Mouse (Mus musculus) spleen, adult 12 weeks (tissue): ENCODE measurements around the gene Gabarapl1.
A peak's percentile ranks its signal among the peaks of the same experiment; 100 is the strongest.
"Not testable (repeated sequence)": the region's sequence is repeated elsewhere in the genome, so short reads cannot be mapped to it uniquely, and the experiment has no call there.

Experiments used
- DNase-seq: peaks from one replicate; pipeline ENCODE4 v3.0.0; 2022; ENCODE audit warnings: low spot score

Gabarapl1 gene

DNA sequence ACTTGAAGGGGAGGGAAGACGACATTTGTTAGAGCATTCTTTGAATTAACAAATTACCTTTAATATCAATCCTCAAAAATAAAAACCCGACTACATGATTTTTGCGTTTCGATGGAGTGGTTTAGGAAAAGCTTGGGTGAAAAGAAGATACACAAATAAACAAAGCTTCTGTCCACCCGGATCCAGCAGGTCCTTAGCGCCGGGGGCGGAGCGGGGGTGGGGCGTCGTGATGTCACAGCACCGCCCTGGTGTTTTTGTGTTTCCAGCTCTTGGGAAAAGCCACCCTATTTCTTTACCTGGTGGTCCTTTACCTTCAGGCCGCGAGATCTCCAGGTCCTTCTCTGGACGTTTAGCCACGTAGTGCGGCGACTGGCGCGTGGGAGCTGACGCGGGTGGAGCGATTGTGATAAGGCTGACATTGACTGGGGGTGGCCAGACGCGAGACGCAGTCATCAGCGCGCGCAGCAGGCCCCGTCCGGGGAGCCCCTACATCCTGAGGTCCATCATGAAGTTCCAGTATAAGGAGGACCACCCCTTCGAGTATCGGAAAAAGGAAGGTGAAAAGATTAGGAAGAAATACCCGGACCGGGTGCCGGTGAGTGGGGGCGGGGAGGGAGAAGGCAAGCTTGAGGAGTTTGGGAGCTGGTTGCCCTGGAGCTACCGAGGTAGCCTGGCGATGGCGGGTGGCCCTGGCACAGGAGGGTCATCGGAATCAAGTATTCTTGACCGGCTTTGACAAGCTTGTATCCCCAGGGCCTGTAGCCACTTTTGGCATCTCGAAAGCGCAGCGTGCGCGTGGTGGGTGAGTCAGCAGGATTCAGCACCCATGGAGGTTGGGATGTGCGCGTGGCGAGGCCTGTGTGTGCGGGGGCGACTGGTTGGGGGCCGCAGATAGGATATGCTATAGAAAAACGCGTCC, at the start of gene Gabarapl1:
Gabarapl1 (plus strand) TSS at position 219 of the 919 bp plus-strand sequence.
- peak; percentile 72 for DNase-seq

DNA sequence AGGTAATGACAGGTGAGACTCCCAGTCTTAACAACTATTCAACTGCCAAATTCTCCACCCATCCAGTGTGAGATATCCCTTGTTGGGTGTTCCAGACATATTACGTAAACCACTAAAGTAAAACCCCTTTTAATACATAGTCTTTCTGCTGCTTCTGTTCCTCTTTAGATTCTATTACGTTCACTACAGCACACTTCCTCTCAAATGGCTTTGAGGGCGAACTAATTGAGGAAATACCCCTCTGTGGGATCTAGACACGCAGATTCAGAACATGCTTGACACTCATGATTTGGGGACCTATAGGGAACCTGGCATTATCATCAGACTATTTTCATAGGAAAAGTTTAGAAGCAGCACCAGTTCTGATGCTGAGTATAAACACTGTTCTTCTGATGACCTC, 38.0 kb upstream of the Gabarapl1 start:
- no peak for DNase-seq

DNA sequence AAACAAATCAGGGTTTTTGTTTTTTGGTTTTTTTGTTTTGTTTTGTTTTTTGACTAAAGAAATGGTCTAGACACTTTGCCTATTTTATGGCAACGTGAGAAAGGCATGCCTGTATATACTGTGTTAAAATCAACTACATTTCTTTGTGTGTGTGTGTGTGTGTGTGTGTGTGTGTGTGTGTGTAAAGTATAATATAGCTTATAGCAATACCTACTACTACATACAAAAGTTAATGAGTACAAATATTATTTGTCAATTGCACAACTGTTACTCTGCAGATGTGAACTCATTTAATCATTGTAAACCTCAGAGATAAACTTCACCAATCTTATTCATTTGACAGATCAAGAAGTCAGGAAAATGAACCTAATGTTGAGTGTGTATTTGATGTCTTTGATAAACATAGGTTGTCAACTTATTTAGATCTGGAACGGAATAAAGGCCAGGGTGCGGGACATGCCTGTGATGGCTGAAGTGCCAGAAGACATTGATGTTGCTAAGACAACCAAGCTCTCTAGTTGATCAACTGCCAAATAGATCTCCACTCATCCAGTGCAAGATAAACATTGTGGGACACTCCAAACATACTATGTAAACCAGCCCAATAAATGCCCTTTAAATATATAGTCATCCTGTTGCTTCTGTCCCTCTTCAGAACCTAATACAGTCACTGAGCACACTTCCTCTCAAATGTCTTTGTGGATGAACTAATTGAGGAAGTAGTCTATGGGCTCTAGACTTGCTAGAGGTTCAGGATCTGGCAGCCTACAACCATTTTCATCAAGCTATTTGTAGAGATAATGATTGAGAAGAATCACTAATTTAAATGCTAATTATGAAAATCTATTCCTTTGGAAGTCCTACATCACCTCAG, 35.4 kb upstream of the Gabarapl1 start:
- no peak for DNase-seq

DNA sequence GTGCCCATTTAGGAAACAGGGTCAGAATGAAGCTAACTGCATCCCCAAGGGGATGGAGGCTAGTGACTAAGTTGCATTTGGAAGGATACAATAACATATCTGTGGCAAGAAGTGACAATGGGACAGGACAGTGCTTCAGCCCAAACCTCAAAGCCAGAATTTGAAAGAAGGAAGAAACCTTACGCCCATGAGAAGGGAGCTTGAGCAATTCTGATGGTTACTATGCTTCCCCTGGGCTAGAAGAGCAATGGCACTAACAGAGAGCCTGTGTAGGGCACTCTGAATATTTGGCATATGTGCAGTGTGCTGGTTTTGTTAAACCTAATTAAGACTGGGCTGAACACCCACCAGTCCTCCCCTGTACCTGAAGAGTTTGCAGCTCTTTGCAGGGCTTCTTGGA, 33.4 kb upstream of the Gabarapl1 start:
- DNase-seq: not testable (repeated sequence)

DNA sequence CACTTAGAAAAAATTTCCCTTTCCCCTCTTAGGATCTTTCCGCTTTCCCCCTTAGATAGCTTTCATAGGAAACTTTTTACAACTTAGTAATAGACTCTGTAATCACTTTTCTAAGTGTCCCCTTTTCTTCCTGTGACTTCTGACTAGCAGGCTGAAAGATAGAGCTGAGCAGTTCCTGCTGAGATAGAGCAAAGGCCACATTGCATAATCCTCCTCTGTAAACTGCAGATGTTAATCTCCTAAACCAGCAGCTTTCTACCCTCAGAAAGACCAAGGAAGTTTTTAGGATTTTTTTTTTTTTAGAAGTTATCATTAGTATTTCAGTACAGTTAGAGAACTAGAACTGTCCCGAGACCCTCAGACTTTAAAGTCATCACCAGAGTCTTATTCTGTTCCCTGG, 29.5 kb upstream of the Gabarapl1 start:
- DNase-seq: no peak

DNA sequence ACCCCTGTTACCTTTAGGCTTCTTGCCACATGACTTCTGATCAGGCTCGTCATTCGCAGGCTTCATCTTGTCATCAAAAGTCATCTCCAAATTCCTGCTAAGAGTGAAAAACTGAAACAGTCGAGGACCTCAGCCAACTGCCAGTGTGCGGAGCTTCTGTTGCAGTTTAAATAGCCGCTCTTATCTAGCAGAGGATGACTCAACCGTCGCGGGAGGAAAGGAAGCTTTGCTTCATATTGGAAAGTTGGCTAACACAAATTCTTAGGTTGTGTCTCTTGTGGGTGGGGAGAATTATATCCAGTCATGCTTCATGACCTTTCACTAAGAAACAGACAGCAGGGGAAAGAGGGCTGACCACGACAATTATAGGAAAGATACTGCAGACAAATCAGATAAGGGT, 25.9 kb upstream of the Gabarapl1 start, which contains the start of gene Olr1:
Olr1 (minus strand) TSS at position 142 of the 400 bp plus-strand sequence.
- no peak for DNase-seq

DNA sequence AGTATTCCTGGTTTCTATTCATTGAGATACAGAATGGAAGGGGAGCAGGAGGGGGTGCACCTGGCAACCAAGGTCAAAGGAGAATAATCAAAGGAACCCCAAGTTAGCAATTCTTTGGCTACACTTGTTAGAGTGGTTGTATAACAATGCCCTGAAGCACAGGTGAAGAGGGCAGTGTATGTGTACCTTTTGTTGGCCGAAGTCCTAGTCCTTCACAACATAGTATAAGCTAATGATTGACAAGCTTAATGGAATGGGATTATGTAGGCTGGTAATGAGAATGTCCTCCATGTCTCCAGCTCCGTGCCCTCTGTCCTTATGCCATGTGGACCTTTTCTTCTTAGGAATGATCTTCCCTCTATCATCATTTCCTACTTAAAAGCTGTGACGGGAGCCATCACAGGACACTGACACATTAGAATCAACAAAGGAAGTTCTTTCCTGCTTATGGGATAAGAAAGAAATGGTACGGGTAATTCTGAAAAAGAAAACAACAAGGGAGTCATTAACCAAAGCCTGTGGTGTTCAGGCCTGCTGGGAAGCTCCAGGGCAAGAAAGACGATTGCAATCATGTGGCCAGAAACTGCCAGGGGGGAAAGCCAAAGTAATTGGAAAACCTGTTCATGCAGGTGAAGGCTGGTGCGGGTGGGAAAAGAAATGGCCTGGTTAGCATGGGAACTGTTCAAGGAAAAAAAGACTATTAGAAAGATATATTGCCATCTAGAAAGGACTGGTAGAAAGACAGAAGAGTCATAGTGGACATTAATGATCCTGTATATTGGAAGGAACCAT, 22.6 kb upstream of the Gabarapl1 start:
- no peak for DNase-seq

DNA sequence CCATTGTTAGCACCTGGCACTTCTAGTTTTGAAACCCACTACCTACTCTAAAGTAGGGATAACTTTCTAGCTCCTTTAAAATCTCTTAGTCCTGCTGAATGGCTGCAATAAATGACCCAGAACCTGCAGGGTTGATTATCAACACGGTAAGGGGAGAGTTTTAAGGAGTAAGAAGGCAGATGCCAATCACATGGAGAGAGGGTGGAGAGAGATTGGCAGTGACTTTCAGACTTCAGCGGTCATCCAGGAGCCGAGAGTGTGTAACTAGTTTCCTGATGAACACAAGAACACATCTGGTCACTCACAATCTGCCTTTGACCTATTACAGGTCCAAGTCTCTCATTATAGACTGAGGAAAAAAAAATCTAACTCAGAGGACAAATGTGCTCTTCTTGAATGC, 20.6 kb upstream of the Gabarapl1 start, which contains the start of gene Tmem52b:
Tmem52b (plus strand) TSS at position 189 of the 400 bp plus-strand sequence.
- DNase-seq: no peak

DNA sequence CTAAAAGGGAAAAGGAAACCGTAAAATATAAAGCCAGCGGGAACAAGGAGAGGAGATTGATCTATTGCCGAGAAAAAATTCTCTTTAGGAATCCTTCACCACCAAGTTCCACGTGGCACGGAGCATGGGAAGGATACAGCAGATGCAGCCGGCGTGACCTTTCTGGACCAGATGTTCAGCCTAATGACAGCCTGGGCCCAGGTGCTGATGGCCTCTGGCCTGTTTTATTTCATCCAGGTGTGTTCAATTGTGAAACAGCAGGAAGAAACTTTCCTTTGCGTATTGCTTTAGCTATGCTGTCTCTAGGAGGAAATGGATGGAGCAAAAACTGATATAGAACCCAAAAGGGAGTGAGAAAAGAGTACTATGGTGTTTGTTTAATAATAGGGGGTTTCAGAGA, 20.1 kb upstream of the Gabarapl1 start:
- no peak for DNase-seq

DNA sequence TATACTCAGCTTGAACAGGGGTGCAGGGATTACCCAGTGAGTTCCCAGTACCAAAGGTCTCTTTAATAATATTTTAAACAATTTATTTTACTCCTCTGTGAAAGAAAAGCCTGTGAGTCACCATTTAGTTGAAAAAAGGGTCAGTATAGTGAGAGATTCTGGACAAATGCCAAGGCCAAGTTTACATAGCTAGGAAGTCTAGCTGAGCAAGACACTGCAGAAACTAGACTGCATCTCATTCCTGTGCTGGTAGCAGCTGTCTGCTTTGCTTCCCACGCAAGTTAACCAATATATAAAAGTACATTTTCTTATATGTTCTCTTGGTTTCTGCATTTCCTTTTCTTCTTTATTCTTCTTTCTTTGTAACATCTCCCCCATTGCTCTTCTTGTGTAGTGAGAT, 19.6 kb upstream of the Gabarapl1 start:
- no peak for DNase-seq

DNA sequence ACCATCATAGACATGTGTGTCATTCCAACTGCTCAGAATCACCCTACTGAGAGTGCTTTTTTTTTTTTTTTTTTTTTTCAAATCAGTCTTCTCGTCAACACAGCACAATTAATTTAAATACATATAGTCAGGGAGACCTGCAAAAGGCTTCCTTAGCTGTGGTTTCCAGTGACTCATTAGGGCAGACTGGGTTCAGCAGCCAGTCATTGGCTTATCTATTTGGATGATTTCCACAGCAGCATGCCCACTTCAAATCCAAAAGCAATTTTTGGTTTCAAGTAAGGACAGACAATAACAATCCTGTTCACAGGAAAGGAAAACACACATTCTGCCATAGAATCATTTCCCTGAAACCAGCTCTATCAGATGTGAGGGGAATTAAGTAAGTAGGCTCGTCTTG, 18.6 kb upstream of the Gabarapl1 start:
- no peak for DNase-seq

DNA sequence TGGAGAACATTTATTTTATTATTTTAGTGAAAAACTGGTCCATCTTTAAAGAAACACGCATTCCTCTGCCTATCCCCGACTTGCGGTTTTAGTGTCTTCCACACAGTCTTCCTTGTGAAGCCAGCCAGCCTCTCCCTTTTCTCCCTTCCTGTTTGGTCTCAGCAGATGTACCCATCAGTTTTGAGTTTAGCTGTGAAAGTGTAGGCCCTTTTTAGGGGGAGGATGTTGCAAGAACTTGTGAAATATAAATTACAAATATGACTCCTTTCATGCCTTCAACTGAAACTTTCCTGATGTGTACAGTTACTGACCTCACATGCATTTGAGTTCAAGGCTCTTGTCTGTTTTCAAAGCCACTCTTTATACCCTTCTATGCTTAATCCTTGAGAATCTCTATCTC, 17.9 kb upstream of the Gabarapl1 start:
- no peak for DNase-seq

DNA sequence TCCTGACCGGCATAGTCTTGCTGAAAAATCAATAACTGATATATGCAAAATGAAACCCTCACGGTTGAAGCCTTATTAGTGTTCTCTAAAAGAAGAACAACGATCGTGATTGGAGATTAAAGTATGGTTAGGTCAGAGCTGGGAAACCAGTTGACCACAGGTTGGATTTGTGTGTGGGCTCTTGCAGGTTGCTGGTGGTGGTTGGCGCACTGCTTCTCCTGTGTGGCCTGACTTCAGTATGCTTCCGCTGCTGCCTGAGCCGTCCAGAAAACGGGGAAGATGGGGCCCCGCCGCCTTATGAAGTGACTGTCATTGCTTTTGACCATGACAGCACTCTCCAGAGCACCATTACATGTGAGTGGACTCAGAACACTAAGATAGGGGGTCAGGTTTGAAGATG, 16.6 kb upstream of the Gabarapl1 start:
- no peak for DNase-seq

DNA sequence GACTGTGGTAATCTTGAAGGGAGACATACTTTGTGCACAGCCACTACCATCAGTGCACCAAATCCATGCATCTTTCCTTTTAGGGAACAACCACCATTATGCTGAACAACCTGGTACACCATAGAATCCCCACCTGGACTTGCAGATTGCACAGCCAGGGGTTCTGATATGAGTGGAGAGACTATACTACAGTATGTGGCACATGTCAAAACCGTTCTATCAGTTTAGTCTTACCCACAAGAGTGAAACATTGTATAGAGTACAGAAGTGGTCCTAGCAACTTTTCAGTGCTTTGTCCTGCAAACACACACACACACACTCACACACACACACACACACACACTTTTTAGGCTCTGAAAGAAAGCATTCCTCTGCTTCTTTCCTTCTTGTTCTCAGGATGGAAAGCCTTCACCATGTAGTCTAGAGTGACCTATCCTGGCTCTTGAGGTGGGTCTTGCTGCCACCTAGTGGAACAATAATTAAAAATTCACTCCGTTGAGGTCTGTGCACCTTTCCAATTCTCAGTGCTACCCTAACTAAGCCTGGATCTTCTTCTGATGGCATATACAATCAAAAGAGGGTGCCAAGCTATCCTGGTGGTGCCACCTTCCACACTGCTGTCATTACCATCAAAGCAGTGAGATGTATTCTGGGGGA, 15.1 kb upstream of the Gabarapl1 start:
- no peak for DNase-seq

DNA sequence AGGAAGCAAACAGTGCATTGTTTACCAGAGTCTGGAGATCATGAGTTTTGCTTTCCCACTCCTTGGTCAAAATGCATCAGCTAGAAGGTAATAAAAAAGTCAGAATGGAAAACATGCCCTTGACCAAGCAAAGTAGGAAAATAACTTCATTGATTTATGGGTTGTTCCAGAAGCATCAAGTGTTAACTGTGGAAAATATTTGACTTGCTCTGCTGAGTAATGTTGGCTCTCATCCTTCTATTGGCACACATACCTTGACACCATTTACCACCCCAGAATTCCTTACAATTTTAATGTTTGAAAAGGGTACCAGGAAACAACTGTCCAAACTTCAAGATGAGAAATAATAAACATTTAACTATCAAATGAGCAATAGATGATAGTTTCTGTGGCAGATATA, 6.9 kb upstream of the Gabarapl1 start:
- DNase-seq: no peak

DNA sequence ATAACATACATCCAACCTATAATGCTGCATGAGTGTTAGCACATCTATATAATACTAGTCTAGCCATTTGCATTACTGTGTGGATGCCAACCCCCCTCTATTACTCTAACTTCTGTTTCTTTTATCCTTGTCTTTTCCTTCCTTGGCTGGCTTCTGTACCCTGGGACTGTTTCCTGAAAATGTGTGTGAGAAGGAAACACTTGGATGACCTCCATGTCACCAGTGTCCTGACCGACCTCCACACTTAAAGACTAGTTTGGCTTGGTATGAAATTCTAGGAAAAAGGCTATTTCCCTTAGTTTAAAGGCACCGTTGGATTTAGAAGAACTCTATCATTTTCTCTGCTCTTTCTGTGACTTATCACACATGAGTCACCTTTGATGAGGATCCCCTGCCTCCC, 5.5 kb upstream of the Gabarapl1 start:
- no peak for DNase-seq

DNA sequence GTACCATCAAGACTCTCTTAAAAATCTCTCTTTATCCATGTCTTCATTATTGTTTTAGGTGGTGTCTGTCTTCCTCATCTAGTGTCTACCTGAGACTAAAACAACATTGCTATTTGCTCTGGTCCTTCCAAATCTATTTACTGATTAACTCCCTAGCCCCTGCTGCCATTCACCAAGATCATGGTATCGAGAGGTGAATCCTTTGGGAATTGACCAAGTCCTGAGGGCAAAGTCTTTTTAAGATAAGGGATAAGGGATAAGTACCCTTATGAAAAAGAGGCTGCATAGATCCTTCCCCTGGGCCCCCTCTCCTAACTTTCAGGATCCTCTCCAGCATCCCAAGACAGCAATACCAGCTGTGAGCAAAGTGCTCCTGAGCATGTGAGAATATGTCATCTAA, 3.4 kb upstream of the Gabarapl1 start:
- no peak for DNase-seq

DNA sequence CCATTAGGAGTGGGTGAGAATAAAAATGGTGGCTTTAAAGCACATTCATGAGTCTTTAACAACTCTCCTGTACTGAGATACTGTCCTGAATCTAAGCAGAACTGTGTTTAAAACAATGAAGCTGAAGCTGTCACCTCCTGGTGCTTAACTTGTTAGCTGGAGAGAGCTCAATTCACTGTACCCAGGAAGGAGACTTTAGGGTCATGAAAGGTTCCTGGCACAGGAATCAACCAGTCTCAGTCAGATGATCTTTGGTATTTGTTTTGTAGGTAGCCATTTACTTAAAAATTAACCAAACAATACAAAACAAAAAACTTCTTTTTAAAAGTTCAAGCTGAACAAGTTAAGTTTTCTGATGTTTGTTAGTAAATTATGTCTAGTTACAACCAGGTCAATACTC, 2.7 kb upstream of the Gabarapl1 start:
- DNase-seq: no peak

DNA sequence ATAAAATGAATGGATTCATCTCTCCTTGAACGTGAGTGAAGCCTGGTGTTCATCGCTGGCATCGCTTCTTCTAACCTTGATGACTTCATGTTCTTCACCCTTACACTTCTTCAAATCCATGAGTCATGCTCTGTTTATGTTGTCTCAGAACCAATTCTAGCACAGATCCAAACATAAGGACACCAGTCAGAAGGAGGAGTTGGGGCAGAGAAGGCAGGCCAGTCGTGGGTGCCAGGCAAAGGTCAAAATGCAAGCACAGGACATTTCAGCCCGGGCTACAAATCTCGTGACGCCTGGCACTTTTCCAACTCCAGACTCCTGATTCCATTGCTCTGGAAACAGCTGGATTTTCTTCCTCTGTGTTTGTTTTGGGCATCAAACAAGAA, 411 bp upstream of the Gabarapl1 start:
- peak; percentile 15 for DNase-seq

DNA sequence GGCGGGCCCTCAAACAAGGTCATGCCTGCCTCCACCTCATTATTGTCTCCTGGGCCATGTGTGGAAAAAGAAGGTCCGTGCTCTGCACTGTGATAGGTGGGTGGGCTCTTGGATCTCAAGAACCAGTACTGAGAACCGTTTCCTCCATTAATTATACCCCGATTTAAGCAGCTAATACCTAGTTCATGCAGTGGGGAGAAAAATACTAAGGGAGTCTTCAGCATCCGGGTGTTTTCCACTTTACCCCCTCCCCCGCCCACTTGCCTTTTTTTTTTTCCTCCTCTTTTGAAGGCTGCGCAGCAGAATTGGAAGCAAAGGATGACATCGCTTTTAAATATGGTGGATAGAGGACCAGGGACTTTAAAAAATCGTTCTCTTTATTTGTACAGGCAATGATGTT, 1.1 kb downstream of the Gabarapl1 start:
- DNase-seq: no peak

DNA sequence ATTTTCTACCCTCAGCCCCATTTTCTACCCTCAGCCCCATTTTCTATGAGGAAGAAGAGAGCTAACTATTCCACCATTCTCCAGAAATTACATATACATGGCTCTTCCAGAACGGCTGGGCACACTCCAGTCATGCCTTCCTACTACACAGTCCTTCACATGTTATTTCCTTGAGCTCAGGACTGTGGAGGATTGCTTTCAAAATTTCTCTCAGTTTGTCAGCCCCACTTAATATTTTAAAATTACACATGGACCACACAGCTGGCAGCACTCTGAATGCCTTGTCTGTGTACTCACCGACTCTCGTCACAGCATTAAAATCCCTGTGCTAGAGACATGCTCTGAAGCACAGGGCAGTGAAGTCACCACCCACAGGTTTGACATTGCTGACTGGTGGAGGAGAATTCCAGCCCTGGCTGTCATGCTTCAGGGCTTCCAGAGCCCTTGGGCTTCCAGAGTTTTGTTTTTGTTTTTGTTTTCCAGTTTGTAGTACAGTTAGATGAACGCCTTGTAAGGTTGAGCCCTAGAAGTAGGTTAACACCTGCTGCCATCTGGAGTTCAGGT, 1.7 kb downstream of the Gabarapl1 start:
- DNase-seq: no peak
